Mouse (Mus musculus): ENCODE measurements at regions not wholly inside any gene's neighbourhood (a gene's known extent, or its start where the extent isn't known, plus 50 kb on each side); places are given as distances from the start of the nearest gene placed in this dataset.

GRCm38 (mm10) chr13:34456051-34456450, 111.1 kb upstream of the Slc22a23 start:
- H3K36me3 ChIP-seq, result no peaks in the 10 kb centered on the region
- H3K27me3 ChIP-seq, result no peaks in the 10 kb centered on the region
- no peak for ATAC-seq (ENCODE audit: low FRiP score)
- no peak overlapping the region for H3K27ac ChIP-seq
- 86% methylated on average over 3 of the region's 3 CpGs for WGBS
- no peak overlapping the region for H3K4me3 ChIP-seq
- H3K4me2 ChIP-seq (replicated peaks), result no peak overlapping the region
- no peaks in the 10 kb centered on the region for H3K4me1 ChIP-seq
- H3K9me3 ChIP-seq (replicated peaks), result no peaks in the 10 kb centered on the region
- no peak overlapping the region for H3K9ac ChIP-seq

GRCm38 (mm10) chr13:34446806-34447205, 101.8 kb upstream of the Slc22a23 start:
- no peaks in the 10 kb centered on the region for H3K4me1 ChIP-seq
- ATAC-seq (ENCODE audit: low FRiP score), result no peak
- no peak overlapping the region for H3K27ac ChIP-seq

GRCm38 (mm10) chr13:34446327-34446726, 101.3 kb upstream of the Slc22a23 start:
- Histone ChIP-seq H3K27me3 (no peaks in the 10 kb centered on the region), H3K4me2 (replicated peaks) (no peak overlapping the region), H3K36me3 (no peaks in the 10 kb centered on the region), H3K27ac (no peak overlapping the region), H3K4me3 (no peak overlapping the region), H3K9me3 (replicated peaks) (no peaks in the 10 kb centered on the region), H3K9ac (no peak overlapping the region), H3K4me1 (no peaks in the 10 kb centered on the region; the same call in 1 of the 2 replicates)
- ATAC-seq (ENCODE audit: low FRiP score), result no peak
- 71% methylated on average over 8 of the region's 8 CpGs for WGBS

More at GRCm38 (mm10) chr13:34446806-34447205, 101.8 kb upstream of the Slc22a23 start:
- no peaks in the 10 kb centered on the region for H3K36me3 ChIP-seq
- H3K27me3 ChIP-seq, result no peaks in the 10 kb centered on the region
- no peak overlapping the region for H3K4me3 ChIP-seq
- H3K9ac ChIP-seq, result no peak overlapping the region
- no peaks in the 10 kb centered on the region for H3K9me3 ChIP-seq (replicated peaks)
- no peak overlapping the region for H3K4me2 ChIP-seq (replicated peaks)

GRCm38 (mm10) chr13:34441347-34441746, 96.4 kb upstream of the Slc22a23 start:
- H3K9ac ChIP-seq, result no peak overlapping the region
- H3K27me3 ChIP-seq, result no peaks in the 10 kb centered on the region
- peaks cover 3% of the 10 kb centered on the region; the same call in 1 of the 2 replicates for H3K4me1 ChIP-seq
- no peaks in the 10 kb centered on the region for H3K9me3 ChIP-seq (replicated peaks)
- no peak for ATAC-seq (ENCODE audit: low FRiP score)
- H3K4me3 ChIP-seq, result no peak overlapping the region
- H3K27ac ChIP-seq, result no peak overlapping the region
- H3K36me3 ChIP-seq, result no peaks in the 10 kb centered on the region
- 41% methylated on average over 1 of the region's 1 CpGs for WGBS
- no peak overlapping the region for H3K4me2 ChIP-seq (replicated peaks)

- Histone ChIP-seq H3K27ac (no peak overlapping the region), H3K4me3 (no peak overlapping the region), H3K36me3 (no peaks in the 10 kb centered on the region), H3K9ac (no peak overlapping the region), H3K4me2 (replicated peaks) (no peak overlapping the region), H3K9me3 (replicated peaks) (no peaks in the 10 kb centered on the region), H3K27me3 (no peaks in the 10 kb centered on the region), H3K4me1 (no peaks in the 10 kb centered on the region)
- ATAC-seq (ENCODE audit: low FRiP score), result no peak
- 96% methylated on average over 1 of the region's 1 CpGs for WGBS
Measured at GRCm38 (mm10) chr13:34427527-34427926, 82.5 kb upstream of the Slc22a23 start.

- Histone ChIP-seq H3K4me2 (replicated peaks) (no peak overlapping the region), H3K27me3 (no peaks in the 10 kb centered on the region), H3K9ac (no peak overlapping the region), H3K4me1 (0 out of 2 replicates have a peak, but pooled peaks cover 14% of the 10 kb centered on the region), H3K4me3 (no peak overlapping the region), H3K9me3 (replicated peaks) (no peaks in the 10 kb centered on the region), H3K27ac (no peak overlapping the region), H3K36me3 (no peaks in the 10 kb centered on the region)
- WGBS, result 91% methylated on average over 3 of the region's 3 CpGs
- no peak for ATAC-seq (ENCODE audit: low FRiP score)
Measured at GRCm38 (mm10) chr13:34424921-34425320, 79.9 kb upstream of the Slc22a23 start.

GRCm38 (mm10) chr13:34421644-34422043, 76.7 kb upstream of the Slc22a23 start:
- no peaks in the 10 kb centered on the region for H3K9me3 ChIP-seq (replicated peaks)
- 0 out of 2 replicates have a peak, but pooled peaks cover 14% of the 10 kb centered on the region for H3K4me1 ChIP-seq
- H3K9ac ChIP-seq, result no peak overlapping the region
- WGBS, result 63% methylated on average over 3 of the region's 3 CpGs
- no peak overlapping the region for H3K27ac ChIP-seq
- no peak for ATAC-seq (ENCODE audit: low FRiP score)
- no peaks in the 10 kb centered on the region for H3K27me3 ChIP-seq
- no peak overlapping the region for H3K4me2 ChIP-seq (replicated peaks)
- no peak overlapping the region for H3K4me3 ChIP-seq
- no peaks in the 10 kb centered on the region for H3K36me3 ChIP-seq

- H3K9ac ChIP-seq, result no peak overlapping the region
- 0 out of 2 replicates have a peak, but pooled peaks cover 14% of the 10 kb centered on the region for H3K4me1 ChIP-seq
- H3K9me3 ChIP-seq (replicated peaks), result no peaks in the 10 kb centered on the region
- H3K27me3 ChIP-seq, result no peaks in the 10 kb centered on the region
- no peak overlapping the region for H3K4me2 ChIP-seq (replicated peaks)
- no peak for ATAC-seq (ENCODE audit: low FRiP score)
- WGBS, result 60% methylated on average over 8 of the region's 8 CpGs
- H3K36me3 ChIP-seq, result no peaks in the 10 kb centered on the region
- H3K27ac ChIP-seq, result no peak overlapping the region
- H3K4me3 ChIP-seq, result no peak overlapping the region
Measured at GRCm38 (mm10) chr13:34420341-34421156, 75.6 kb upstream of the Slc22a23 start.

- Histone ChIP-seq H3K9ac (no peak overlapping the region), H3K9me3 (replicated peaks) (no peaks in the 10 kb centered on the region), H3K36me3 (no peaks in the 10 kb centered on the region), H3K4me3 (no peak overlapping the region), H3K4me2 (replicated peaks) (no peak overlapping the region), H3K27ac (no peak overlapping the region), H3K4me1 (0 out of 2 replicates have a peak, but pooled peaks cover 14% of the 10 kb centered on the region), H3K27me3 (no peaks in the 10 kb centered on the region)
- ATAC-seq (ENCODE audit: low FRiP score), result no peak
- 88% methylated on average over 3 of the region's 3 CpGs for WGBS
Measured at GRCm38 (mm10) chr13:34419061-34419460, 74.1 kb upstream of the Slc22a23 start.

- Histone ChIP-seq H3K36me3 (no peaks in the 10 kb centered on the region), H3K27ac (no peak overlapping the region), H3K9me3 (replicated peaks) (no peaks in the 10 kb centered on the region), H3K27me3 (no peaks in the 10 kb centered on the region), H3K9ac (no peak overlapping the region), H3K4me1 (0 out of 2 replicates have a peak, but pooled peaks cover 13% of the 10 kb centered on the region), H3K4me3 (no peak overlapping the region), H3K4me2 (replicated peaks) (no peak overlapping the region)
- no peak for ATAC-seq (ENCODE audit: low FRiP score)
- 76% methylated on average over 2 of the region's 2 CpGs for WGBS
Measured at GRCm38 (mm10) chr13:34416603-34417002, 71.6 kb upstream of the Slc22a23 start.

- Histone ChIP-seq H3K4me3 (no peak overlapping the region), H3K27ac (no peak overlapping the region), H3K36me3 (no peaks in the 10 kb centered on the region), H3K4me1 (no peaks in the 10 kb centered on the region), H3K27me3 (no peaks in the 10 kb centered on the region), H3K9ac (no peak overlapping the region), H3K9me3 (replicated peaks) (no peaks in the 10 kb centered on the region), H3K4me2 (replicated peaks) (no peak overlapping the region)
- WGBS, result 95% methylated on average over 2 of the region's 2 CpGs
- no peak for ATAC-seq (ENCODE audit: low FRiP score)
Measured at GRCm38 (mm10) chr13:34414533-34414932, 69.6 kb upstream of the Slc22a23 start.

- no peak overlapping the region for H3K27ac ChIP-seq
- no peaks in the 10 kb centered on the region for H3K27me3 ChIP-seq
- H3K9me3 ChIP-seq (replicated peaks), result no peaks in the 10 kb centered on the region
- H3K4me3 ChIP-seq, result no peak overlapping the region
- H3K9ac ChIP-seq, result no peak overlapping the region
- 51% methylated on average over 2 of the region's 2 CpGs for WGBS
- no peak for ATAC-seq (ENCODE audit: low FRiP score)
- no peaks in the 10 kb centered on the region for H3K4me1 ChIP-seq
- H3K4me2 ChIP-seq (replicated peaks), result no peak overlapping the region
- H3K36me3 ChIP-seq, result no peaks in the 10 kb centered on the region
Measured at GRCm38 (mm10) chr13:34408669-34409055, 63.7 kb upstream of the Slc22a23 start.
